Mouse (Mus musculus): Measurements from ENCODE around the gene Zmiz1. TPM values are rescaled to one million over a fixed set of nuclear protein-coding genes. Genes with fewer than 3 reads are reported as not detected.

Gene Zmiz1
- total RNA-seq, 2 experiments from 2014 or later, result 40.2 to 49.9 TPM

DNA sequence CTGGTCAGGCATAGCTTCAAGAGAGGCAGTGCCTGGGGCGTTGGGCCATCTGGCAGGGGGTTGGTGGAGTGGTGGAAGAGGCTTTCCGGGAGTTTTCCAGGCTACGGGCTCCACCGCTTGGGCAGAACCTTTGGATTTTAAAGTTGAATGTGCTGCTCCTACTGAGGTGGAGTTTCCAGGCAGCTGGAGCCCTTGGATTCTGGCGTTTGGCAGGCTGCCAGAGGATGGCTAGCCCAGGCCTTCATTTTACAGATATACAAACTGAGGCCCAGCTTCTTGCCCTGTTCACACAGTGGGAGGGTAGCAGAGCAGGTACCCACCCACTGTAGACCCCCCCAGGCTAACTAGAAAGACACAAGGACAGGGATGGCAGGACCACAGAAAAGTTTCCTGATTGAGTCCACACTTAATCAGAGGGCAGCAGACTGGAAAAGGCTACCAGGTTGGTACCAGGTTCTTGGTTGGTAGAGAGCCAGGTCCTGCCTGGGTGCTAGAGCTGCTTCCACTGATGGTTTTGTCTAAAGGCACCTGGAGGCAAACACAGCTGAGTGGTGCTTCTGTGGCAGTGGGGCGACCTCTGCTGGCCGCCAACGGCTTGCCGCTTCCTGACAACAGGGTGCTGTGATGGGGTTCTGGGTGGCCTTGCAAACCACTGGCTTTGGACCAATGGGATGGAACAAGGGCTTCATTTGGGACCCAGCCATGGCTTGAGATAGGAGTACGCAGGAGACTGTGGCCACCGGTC is 106.5 kb downstream of the Zmiz1 start:
- intact Hi-C loops (cut with DNase I), result loop anchor here (2.0 to 10.0 kb wide), 7 partner anchors 105 to 1061 kb away; no protein-coding TSS in a partner anchor
- DNase-seq (ENCODE audit: low spot score), result peak; percentile 69

- DNase-seq (ENCODE audit: low spot score), result no peak
- intact Hi-C loops (cut with DNase I), result loop anchor here (2.0 to 10.0 kb wide), 6 partner anchors 185 to 1062 kb away; no protein-coding TSS in a partner anchor
Observed at GRCm38 (mm10) chr14:25567245-25567644, 108.3 kb downstream of the Zmiz1 start.

DNA sequence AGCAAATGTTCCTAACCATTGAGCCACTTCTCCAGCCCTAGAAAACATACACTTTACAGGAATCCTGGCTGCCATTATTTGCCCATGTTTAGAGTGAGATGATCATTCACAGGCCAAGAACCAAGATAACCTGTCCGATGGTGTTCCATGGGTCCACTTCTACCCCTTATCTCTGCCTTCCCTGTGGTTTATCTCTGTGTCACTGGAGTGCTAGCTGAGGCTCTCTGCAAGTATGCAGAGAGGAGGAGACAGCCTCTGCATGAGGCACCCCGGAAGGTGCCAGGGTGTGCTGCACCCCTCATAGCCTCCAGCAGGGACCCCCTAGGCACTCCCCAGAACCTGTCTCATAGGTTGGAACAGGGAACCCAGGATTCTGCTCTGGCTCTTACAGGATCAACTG is 108.9 kb downstream of the Zmiz1 start:
- DNase-seq (ENCODE audit: low spot score), result no peak
- intact Hi-C loops (cut with DNase I), result loop anchor here (2.0 to 10.0 kb wide), 6 partner anchors 186 to 1063 kb away; no protein-coding TSS in a partner anchor

DNA sequence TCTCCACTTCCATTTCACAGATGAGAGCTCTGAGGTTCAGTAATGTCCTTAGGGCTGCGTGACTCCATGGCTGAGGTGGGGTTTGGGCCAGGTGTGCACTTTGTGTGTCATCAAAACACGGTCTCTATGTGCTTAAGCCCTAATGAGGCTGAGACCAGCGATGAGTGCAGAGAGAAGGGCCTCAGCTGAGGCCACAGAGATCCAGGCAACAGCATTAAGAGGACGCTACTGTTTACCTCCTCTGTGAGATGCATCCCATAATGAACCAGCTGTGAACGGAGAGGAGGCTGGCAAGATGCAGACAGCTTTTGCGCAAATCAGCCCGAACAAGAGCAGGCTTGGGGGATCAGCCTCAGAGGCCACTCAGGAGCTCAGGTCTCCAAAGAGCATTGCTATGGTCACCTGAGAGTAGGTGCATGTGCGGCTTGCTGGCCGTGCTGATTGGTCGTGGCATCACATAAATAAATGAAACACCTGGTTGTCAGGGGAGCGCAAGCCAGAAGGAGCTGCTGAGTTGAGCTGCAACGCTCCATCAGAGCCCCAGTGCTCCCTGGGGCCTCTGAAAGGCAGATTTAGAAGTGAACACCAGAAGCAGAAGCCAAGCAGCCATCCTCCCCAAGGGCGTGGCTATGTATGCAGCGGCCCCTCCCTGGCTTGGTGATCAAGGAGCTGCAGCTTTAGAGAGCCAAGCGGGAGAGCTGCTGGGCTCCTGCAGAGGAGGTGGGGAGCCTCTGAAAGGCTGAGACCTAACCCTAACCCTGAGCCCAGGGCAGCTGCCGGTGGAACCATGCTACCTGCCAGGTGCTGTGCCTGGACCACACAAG is 115.3 kb downstream of the Zmiz1 start:
- DNase-seq (ENCODE audit: low spot score), result no peak
- intact Hi-C loops (cut with DNase I), result no loop called here

DNA sequence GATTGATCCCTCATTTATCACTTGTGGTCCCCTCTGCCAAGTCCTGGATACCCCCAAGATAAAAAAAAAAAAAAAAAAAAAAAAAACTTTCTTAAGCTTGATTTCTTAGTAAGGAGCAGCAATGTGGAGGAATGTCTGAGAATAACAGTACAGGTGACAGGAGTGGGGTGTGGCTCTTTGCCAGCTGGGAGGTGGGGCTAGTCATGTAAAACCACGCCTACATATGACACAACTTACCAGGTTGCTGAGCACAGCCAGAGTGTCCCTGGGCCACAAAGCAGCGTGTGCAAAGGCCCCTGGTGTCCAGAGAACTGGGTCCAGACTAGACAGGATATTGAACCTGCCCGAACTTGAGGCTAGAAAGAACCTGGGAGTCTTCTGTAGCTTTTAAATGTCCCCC is 117.7 kb downstream of the Zmiz1 start:
- no peak for DNase-seq (ENCODE audit: low spot score)
- intact Hi-C loops (cut with DNase I), result no loop called here

DNA sequence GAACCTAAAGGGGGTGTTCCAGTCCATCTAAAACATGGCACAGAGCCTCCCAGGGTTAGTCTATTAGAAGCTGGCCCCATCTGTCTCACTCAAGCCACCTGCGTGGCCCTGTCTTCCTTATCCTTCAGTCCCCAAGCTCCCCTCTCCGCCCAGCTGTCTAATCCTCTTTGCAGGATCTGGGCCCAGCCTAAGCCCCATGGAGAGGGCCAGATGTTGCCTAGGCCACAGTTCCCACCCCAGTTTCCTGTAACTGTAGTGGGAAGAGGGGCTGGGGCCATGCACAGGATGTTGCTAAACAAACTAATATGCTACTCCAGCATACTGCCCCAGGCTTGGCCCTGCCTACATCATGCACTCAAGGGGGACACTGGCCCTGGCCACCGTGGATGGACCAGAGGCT is 118.4 kb downstream of the Zmiz1 start:
- DNase-seq (ENCODE audit: low spot score), result no peak
- intact Hi-C loops (cut with DNase I), result no loop called here

GRCm38 (mm10) chr14:25579597-25579996 is 120.6 kb downstream of the Zmiz1 start:
- intact Hi-C loops (cut with DNase I), result no loop called here
- DNase-seq (ENCODE audit: low spot score), result no peak

DNA sequence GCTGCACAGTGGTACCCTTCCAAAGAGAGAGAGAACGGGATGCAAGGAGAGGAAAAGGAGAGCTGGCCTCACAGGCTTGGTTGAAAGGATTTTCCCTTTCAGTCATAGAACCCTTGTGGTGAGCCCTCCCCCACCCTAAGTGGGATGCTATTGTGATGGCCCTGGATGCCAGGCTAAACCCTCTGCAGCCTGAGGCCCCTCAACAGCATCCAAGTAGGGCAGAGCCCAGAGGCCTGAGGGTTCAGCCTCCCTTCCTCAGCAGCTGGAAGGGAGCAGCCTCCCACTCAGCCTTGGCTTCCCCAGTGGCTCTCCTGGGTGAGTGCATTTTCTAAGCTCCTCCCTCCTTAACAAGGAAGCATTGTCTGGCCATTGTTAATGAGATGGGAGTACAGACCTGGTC is 121.4 kb downstream of the Zmiz1 start:
- intact Hi-C loops (cut with DNase I), result no loop called here
- no peak for DNase-seq (ENCODE audit: low spot score)

GRCm38 (mm10) chr14:25582603-25583002 is 123.6 kb downstream of the Zmiz1 start:
- no peak for DNase-seq (ENCODE audit: low spot score)
- intact Hi-C loops (cut with DNase I), result no loop called here

- intact Hi-C loops (cut with DNase I), result no loop called here
- DNase-seq (ENCODE audit: low spot score), result no peak
Observed at GRCm38 (mm10) chr14:25583899-25584298, 124.9 kb downstream of the Zmiz1 start.

DNA sequence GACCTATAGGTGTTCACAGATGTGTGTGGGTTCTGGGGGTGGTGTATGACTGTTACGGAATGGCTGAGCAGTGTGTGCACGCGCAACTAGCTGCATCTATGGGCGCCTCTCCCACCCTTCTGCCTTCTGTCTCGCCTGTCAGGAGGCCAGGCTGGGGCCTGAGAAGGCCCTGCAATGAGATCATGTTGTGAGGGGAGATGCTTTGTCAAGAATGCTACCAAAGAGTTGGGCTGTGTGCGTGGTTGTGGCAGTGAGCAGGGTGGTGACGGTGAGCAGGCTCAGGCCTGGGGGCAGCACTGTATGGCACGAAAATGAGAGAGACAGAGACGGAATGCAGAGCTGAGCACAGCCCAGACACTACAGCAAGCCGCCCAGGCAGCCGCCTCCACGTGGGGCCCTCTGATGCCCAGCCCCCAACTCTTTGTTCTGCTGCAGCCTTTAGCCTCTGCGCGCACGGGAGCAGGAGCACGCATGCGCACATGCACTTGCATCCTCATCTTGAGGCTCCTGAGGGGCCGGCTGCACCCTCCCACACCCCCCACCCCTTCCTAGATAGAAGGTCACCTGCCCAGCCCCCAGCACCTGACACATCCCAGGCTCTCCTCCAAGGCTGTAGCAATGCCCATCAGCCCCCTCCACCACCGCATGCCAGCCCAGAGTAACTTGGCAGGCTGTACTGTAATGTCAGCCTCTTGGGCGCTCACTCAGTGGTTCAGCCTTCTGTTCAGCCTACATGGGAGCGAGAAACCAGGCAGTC is 126.7 kb downstream of the Zmiz1 start:
- no peak for DNase-seq (ENCODE audit: low spot score)
- intact Hi-C loops (cut with DNase I), result loop anchor here (5.0 kb wide), 1 partner anchor 42 kb away; no protein-coding TSS in a partner anchor

DNA sequence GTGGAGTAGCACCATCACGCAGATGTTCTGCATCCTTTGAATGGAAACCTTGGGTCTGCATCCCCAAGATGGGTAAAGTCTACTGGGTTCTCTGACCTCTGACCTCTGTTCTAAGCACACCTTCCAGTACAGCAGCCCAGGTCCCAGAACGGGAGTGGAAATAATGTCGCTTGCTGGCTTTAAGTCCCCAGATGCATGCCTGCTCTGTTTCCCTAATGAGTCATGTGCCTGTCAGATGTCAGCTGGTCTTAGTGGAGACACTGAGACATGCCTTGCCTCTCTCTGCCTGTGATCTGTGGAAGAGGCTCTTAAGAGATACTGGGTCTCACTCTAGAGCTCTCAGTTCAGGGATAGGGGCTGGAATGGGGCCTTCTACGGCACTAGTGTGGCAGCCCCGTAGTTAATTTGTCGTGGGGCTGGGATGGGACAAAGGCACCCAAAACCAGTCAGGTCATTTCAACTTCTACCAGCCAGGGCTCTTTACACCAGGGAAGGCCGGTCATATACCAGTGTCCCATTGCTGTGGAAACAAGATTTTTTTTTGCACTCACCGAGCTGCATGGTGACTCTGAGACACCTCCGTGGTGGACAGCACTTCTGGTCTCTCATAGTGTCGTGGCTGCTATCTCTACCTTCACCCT is 128.0 kb downstream of the Zmiz1 start:
- intact Hi-C loops (cut with DNase I), result loop anchor here (5.0 kb wide), 1 partner anchor 40 kb away; no protein-coding TSS in a partner anchor
- no peak for DNase-seq (ENCODE audit: low spot score)

DNA sequence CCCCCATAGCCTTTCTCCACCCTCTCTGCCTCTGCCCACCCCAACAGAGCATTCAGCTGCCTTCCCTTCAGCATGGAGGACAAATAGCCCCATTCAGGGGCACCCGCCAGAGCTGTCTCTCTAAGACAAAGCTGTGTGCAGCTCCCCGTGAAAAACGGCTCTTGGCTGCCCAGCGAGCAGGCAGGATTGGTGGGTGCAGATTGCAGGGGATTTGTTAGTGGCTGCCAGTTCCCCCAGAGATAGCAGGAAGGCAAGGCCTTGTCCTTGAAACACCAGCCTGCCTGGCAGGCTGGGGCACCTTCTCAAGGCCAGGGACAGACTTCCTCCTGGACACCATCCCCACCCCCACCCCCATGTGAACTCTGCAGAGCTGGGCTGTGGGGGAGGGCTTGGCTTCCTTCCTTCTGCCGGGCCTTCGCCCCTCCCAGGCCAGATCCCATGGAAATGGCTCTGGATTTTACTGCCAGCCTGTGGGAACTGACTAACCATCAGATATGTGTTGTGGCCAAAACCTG is 128.6 kb downstream of the Zmiz1 start:
- intact Hi-C loops (cut with DNase I), result loop anchor here (2.0 to 5.0 kb wide), 2 partner anchors 17 to 40 kb away; no protein-coding TSS in a partner anchor
- DNase-seq (ENCODE audit: low spot score), result peak; percentile 45

GRCm38 (mm10) chr14:25588156-25588555 is 129.2 kb downstream of the Zmiz1 start:
- intact Hi-C loops (cut with DNase I), result loop anchor here (2.0 to 5.0 kb wide), 2 partner anchors 17 to 39 kb away; no protein-coding TSS in a partner anchor
- no peak for DNase-seq (ENCODE audit: low spot score)

DNA sequence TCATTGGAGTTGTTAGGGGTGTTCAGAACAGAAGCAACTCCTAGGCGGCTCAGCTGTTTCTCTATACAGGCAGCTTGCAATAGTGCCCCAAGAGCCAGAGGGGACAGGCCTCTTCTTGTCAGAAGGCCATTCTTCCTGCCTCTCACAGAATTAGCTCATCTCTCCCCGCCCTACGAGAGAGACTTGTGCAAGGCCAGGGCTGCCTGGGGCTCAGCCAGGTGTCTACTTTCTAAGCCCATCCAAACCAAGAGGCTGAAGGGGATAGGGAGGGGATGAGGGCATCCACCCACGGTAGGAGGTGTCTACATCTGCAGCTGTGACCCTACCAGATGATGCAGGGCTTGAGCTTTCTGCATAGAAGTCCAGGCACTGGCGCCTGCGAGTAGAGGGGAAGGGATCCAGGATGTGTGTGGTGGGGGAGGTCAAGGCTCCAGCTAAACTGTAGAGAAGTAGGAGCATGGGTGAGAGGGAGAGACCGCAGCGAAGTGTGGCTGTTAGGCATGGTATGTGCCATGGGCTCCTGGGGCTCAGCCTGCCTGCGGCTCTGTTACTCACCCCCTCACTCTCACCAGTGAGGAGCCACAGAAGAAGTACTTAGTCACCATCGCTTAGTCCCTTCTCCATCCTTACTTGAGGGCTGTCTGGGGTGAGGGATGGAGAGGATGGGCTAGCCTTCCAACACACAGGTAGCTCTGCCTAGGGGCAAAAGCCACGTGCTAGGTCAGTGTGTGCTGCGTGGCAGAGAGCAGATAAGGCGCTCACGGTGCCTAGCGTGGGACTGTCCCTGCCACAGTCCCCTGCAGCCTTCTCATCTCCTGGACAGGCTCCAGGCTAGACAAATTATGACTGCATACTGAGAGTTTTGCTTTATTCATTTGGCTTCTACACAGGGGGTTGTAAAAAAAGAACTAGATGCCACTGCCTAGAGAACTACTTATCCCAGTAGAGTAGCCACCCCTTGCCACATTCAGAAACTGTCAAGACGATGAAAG is 130.3 kb downstream of the Zmiz1 start:
- intact Hi-C loops (cut with DNase I), result loop anchor here (2.0 to 5.0 kb wide), 2 partner anchors 16 to 38 kb away; no protein-coding TSS in a partner anchor
- DNase-seq (ENCODE audit: low spot score), result no peak

GRCm38 (mm10) chr14:25591000-25591399 is 132.0 kb downstream of the Zmiz1 start:
- intact Hi-C loops (cut with DNase I), result no loop called here
- no peak for DNase-seq (ENCODE audit: low spot score)

DNA sequence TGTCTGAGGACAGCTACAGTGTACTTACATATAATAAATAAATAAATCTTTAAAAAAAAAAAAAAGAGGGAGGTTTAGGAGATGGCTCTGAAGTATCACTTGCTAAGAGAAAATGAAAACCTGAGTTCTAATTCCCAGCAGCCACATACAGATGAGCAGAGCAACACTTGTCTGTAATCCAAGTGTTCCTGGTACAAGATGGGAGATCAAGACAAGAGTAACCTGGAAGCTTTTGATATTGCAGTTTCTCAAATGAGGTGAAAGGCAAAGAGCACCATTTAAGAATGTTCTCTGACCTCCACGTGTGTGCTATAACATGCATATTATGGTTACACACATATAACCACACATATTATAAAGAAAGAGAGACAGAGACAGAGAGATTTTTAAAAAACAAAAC is 132.4 kb downstream of the Zmiz1 start:
- no peak for DNase-seq (ENCODE audit: low spot score)
- intact Hi-C loops (cut with DNase I), result no loop called here

DNA sequence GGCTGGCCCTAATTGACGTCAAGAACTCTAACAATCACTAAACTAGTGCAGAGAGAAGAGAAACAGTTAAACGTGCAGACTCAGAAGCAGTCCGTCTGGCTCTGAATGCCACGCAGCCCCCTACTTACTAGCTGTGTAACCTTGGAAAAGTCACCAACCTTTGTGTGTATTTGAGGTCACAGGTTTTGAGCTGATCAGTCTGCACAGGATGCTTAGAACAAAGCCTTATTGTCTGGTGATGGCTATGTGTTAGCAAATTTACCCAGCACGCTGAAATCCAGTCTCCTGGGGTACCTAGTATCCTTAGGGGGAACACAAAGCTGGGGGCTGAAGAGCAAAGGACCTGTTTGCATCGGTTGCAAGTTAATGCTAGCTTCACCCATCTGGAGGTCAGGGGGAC is 133.5 kb downstream of the Zmiz1 start:
- intact Hi-C loops (cut with DNase I), result no loop called here
- no peak for DNase-seq (ENCODE audit: low spot score)

Measured in heart, postnatal 25 days (tissue).